Mouse (Mus musculus) megakaryocyte, embryonic 14.5 days (primary cell): Measurements from ENCODE around the gene Gm21882.
"Not testable (repeated sequence)": the region's sequence is repeated elsewhere in the genome, so short reads cannot be mapped to it uniquely, and the experiment has no call there.

Source experiments
- FLI1 ChIP-seq: IDR thresholded peaks from 2 replicates; pipeline ENCODE4 v1.6.1; 2012; ENCODE audit warnings: low read length, inconsistent platforms, mixed read lengths
- GATA1 ChIP-seq: IDR thresholded peaks from 3 replicates; pipeline ENCODE4 v1.6.1; 2012; ENCODE audit warnings: mixed read lengths, low read length, inconsistent platforms, borderline replicate concordance

DNA sequence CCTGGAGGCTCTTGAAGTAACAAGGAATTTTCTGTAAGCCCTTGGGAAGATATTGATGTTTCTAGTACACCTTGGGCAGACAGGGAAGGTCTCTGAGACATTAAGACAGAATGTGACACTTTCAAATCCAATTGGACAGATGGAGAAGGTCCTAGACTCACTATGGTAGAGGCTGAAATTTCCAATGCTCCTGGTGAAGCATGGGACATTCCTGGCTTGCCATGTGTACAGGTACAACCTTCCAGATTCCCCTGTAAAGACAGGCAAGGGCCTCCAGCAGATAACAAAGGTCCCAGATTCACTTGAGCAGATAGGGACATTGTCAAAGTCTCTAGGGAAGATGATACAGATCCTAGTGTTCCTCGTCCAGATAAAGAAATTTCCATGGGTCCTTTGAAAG is at the start of gene Gm21882:
- TF ChIP-seq GATA1, FLI1: not testable (repeated sequence)
